Mouse (Mus musculus) olfactory bulb, adult 2 months (tissue): ENCODE data around the gene Pabpc1l. TPM values are rescaled to one million over a fixed set of nuclear protein-coding genes. Genes with fewer than 3 reads are reported as not detected.

Experiments used
- H3K27ac ChIP-seq: fragments of 200-500 bp; 2 replicates; pipeline ENCODE4 v1.5.1; 2012; ENCODE audit warnings: low read depth, low read length; ENCODE audit not compliant: insufficient read depth
- H3K4me1 ChIP-seq: fragments of 200-500 bp; 2 replicates; pipeline ENCODE4 v1.6.1; 2012; ENCODE audit warnings: low read length; ENCODE audit not compliant: control insufficient read depth, insufficient read depth
- H3K4me3 ChIP-seq: fragments of 200-500 bp; 2 replicates; pipeline ENCODE4 v1.5.1; 2012; ENCODE audit warnings: mild to moderate bottlenecking, low read depth, low read length, moderate library complexity; ENCODE audit not compliant: insufficient read depth
- CTCF ChIP-seq: fragments of 200-500 bp; IDR thresholded peaks from 2 replicates; pipeline ENCODE4 v1.5.1; 2012; ENCODE audit warnings: low read depth, mild to moderate bottlenecking, low read length, moderate library complexity; ENCODE audit not compliant: insufficient read depth
- POLR2A ChIP-seq: fragments of 200-500 bp; IDR thresholded peaks from 2 replicates; pipeline ENCODE4 v1.6.1; 2012; ENCODE audit warnings: mild to moderate bottlenecking, low read depth, low read length, moderate library complexity; ENCODE audit not compliant: insufficient read depth
- WGBS: fragments of 180-500 bp; shearing (Covaris S2); methylation state at CpG from one replicate; pipeline ENCODE4 v1.1.7; 2018; 5-methylcytosine and 5-hydroxymethylcytosine counted together
- polyA plus RNA-seq: library from polyadenylated mRNA; stranded (reverse); fragments of >200 nt; gene quantifications from 2 replicates; pipeline ENCODE4 v1.2.4, GENCODE M21; 2012; ENCODE audit warnings: low replicate concordance; ENCODE audit not compliant: missing spikeins, insufficient read depth, insufficient read length

Pabpc1l gene
- not detected in 2 replicates for polyA plus RNA-seq

- no peak within 1 kb of the TSS for H3K4me3 ChIP-seq
- no peak within 1 kb of the TSS for H3K27ac ChIP-seq
- 90% methylated on average over 16 of the region's 16 CpGs for whole genome bisulfite sequencing
- no peaks in the 10 kb centered on the region for H3K4me1 ChIP-seq
- no peak for TF ChIP-seq POLR2A
- no peak for TF ChIP-seq CTCF
These were observed at the start of gene Pabpc1l for GRCm38 (mm10) chr2:164025150-164025549. Gene Pabpc1l (plus strand): TSS chr2:164025450.

GRCm38 (mm10) chr2:163976448-163976847 is 48.8 kb upstream of the Pabpc1l start:
- WGBS, result 93% methylated on average over 6 of the region's 7 CpGs

GRCm38 (mm10) chr2:163987233-163987632 is 38.0 kb upstream of the Pabpc1l start:
- WGBS, result 85% methylated on average over 8 of the region's 8 CpGs
- H3K4me1 ChIP-seq, result no peaks in the 10 kb centered on the region
- TF ChIP-seq CTCF, result no peak
- no peak for TF ChIP-seq POLR2A
- no peak overlapping the region for H3K4me3 ChIP-seq
- H3K27ac ChIP-seq, result no peak overlapping the region

More at GRCm38 (mm10) chr2:163976448-163976847, 48.8 kb upstream of the Pabpc1l start:
- no peak for TF ChIP-seq CTCF
- no peak for TF ChIP-seq POLR2A
- H3K27ac ChIP-seq, result no peak overlapping the region
- no peaks in the 10 kb centered on the region for H3K4me1 ChIP-seq
- no peak overlapping the region for H3K4me3 ChIP-seq

- no peak for TF ChIP-seq POLR2A
- TF ChIP-seq CTCF, result no peak
- 93% methylated on average over 2 of the region's 2 CpGs for WGBS
- Histone ChIP-seq H3K4me1 (peaks cover 3% of the 10 kb centered on the region), H3K4me3 (no peak overlapping the region), H3K27ac (no peak overlapping the region)
These were observed 32.4 kb upstream of the Pabpc1l start for GRCm38 (mm10) chr2:163992871-163993270.

- peaks cover 5% of the 10 kb centered on the region for H3K4me1 ChIP-seq
- TF ChIP-seq POLR2A, result no peak
- TF ChIP-seq CTCF, result no peak
- 0% methylated on average over 13 of the region's 14 CpGs for WGBS
- H3K4me3 ChIP-seq, result peak within 1 kb of the TSS; percentile 98
- H3K27ac ChIP-seq, result peak within 1 kb of the TSS; percentile 89
These were observed 30.6 kb upstream of the Pabpc1l start, which contains the start of gene Ywhab for GRCm38 (mm10) chr2:163994654-163994976. Gene Ywhab (plus strand): TSS chr2:163994960.

GRCm38 (mm10) chr2:163994977-163995862 is 30.0 kb upstream of the Pabpc1l start:
- Histone ChIP-seq H3K4me1 (peaks cover 8% of the 10 kb centered on the region), H3K27ac (peak overlapping the region; percentile 89), H3K4me3 (peak overlapping the region; percentile 98)
- TF ChIP-seq POLR2A (peak; percentile 28; the same call in 1 of the 2 replicates), CTCF (0 out of 2 replicates have a peak, but pooled peaks have one; percentile 3)
- 1% methylated on average over 79 of the region's 79 CpGs for WGBS

GRCm38 (mm10) chr2:163996275-163996674 is 29.0 kb upstream of the Pabpc1l start:
- Histone ChIP-seq H3K4me3 (peak overlapping the region; percentile 36; the same call in 1 of the 2 replicates), H3K4me1 (peaks cover 9% of the 10 kb centered on the region), H3K27ac (no peak overlapping the region)
- TF ChIP-seq CTCF (no peak), POLR2A (no peak)
- WGBS, result 52% methylated on average over 6 of the region's 6 CpGs

- TF ChIP-seq CTCF (no peak), POLR2A (no peak)
- Histone ChIP-seq H3K4me3 (no peak overlapping the region), H3K27ac (no peak overlapping the region), H3K4me1 (peaks cover 12% of the 10 kb centered on the region)
- 27% methylated on average over 5 of the region's 5 CpGs for WGBS
These were observed 28.4 kb upstream of the Pabpc1l start for GRCm38 (mm10) chr2:163996899-163997298.

GRCm38 (mm10) chr2:163998981-163999380 is 26.3 kb upstream of the Pabpc1l start:
- H3K4me1 ChIP-seq, result peaks cover 16% of the 10 kb centered on the region
- no peak overlapping the region for H3K27ac ChIP-seq
- TF ChIP-seq CTCF, result no peak
- no peak for TF ChIP-seq POLR2A
- no peak overlapping the region for H3K4me3 ChIP-seq
- 87% methylated on average over 6 of the region's 6 CpGs for WGBS
